Mouse (Mus musculus) erythroblast, embryonic 14.5 days (primary cell): ENCODE data around the gene Med15. TPM values are rescaled to one million over a fixed set of nuclear protein-coding genes. Genes with fewer than 3 reads are reported as not detected.

Experiments used
- H3K27me3 ChIP-seq: 2 replicates; pipeline ENCODE4 v1.6.1; 2012; ENCODE audit warnings: inconsistent platforms; ENCODE audit not compliant: control insufficient read depth
- H3K36me3 ChIP-seq: 2 replicates; pipeline ENCODE4 v1.6.1; 2012; ENCODE audit warnings: mild to moderate bottlenecking, inconsistent platforms; ENCODE audit not compliant: control insufficient read depth
- H3K4me1 ChIP-seq: 2 replicates; pipeline ENCODE4 v1.6.1; 2012; ENCODE audit warnings: inconsistent platforms; ENCODE audit not compliant: control insufficient read depth
- H3K4me3 ChIP-seq: replicated peaks from 2 replicates; pipeline ENCODE3; 2012; ENCODE audit warnings: moderate library complexity, mild to moderate bottlenecking, inconsistent platforms
- H3K9me3 ChIP-seq: 2 replicates; pipeline ENCODE4 v1.6.1; 2012; ENCODE audit warnings: low read length, inconsistent platforms, mixed read lengths; ENCODE audit not compliant: control insufficient read depth
- GATA1 ChIP-seq: IDR thresholded peaks from 2 replicates; pipeline ENCODE4 v1.6.1; 2012; ENCODE audit warnings: low read length, inconsistent platforms, mixed read lengths
- TAL1 ChIP-seq: IDR thresholded peaks from 3 replicates; pipeline ENCODE4 v1.6.1; 2012; ENCODE audit warnings: low read length, inconsistent platforms, mixed read lengths
- polyA plus RNA-seq: library from polyadenylated mRNA; stranded (reverse); fragments of >175 nt; gene quantifications from 2 replicates; pipeline ENCODE4 v1.2.3, GENCODE M21; 2012

The Med15 gene
- polyA plus RNA-seq, 1 experiment: 7.7 TPM

GRCm38 (mm10) chr16:17759813-17760321 lies 27.2 kb upstream of the Med15 start:
- peaks cover 2% of the 10 kb centered on the region; the same call in 1 of the 2 replicates for H3K36me3 ChIP-seq
- peaks cover 46% of the 10 kb centered on the region for H3K4me1 ChIP-seq
- TF ChIP-seq TAL1: no peak
- no peak for TF ChIP-seq GATA1
- peaks cover 37% of the 10 kb centered on the region for H3K27me3 ChIP-seq
- H3K9me3 ChIP-seq: peaks cover 4% of the 10 kb centered on the region; the same call in 1 of the 2 replicates
- H3K4me3 ChIP-seq: peak overlapping the region; percentile 65

GRCm38 (mm10) chr16:17759344-17759773 lies 26.7 kb upstream of the Med15 start, which contains the start of gene Klhl22:
Gene Klhl22, plus strand, starts transcription at chr16:17759618.
- Histone ChIP-seq H3K36me3 (peaks cover 1% of the 10 kb centered on the region; the same call in 1 of the 2 replicates), H3K4me1 (peaks cover 44% of the 10 kb centered on the region), H3K4me3 (peak within 1 kb of the TSS; percentile 65), H3K27me3 (peaks cover 37% of the 10 kb centered on the region), H3K9me3 (peaks cover 4% of the 10 kb centered on the region; the same call in 1 of the 2 replicates)
- TF ChIP-seq TAL1: no peak
- no peak for TF ChIP-seq GATA1

DNA sequence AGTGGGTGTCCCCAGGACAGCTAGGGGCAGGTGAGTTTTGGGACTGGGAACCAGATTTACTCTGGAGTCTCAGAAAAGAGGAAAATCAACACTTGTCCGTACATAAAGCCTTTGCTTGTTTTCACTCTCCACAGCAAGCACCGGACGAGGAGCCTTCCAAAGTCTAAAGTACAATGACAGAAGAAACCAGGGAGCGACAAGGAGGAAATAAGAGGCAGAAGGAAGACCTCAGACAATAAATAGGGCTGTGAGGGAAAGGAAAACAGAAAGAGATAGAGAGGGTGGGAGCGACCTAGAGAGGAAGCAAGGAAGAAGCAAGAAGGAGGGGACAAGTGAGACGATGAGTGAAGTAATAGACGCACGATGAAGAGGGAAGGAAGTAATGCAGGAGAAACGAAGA lies 26.2 kb upstream of the Med15 start:
- H3K9me3 ChIP-seq: peaks cover 4% of the 10 kb centered on the region; the same call in 1 of the 2 replicates
- peaks cover 37% of the 10 kb centered on the region for H3K27me3 ChIP-seq
- TF ChIP-seq TAL1 (no peak), GATA1 (no peak)
- H3K4me1 ChIP-seq: peaks cover 39% of the 10 kb centered on the region
- H3K4me3 ChIP-seq: peak overlapping the region; percentile 65
- H3K36me3 ChIP-seq: no peaks in the 10 kb centered on the region; the same call in 1 of the 2 replicates

DNA sequence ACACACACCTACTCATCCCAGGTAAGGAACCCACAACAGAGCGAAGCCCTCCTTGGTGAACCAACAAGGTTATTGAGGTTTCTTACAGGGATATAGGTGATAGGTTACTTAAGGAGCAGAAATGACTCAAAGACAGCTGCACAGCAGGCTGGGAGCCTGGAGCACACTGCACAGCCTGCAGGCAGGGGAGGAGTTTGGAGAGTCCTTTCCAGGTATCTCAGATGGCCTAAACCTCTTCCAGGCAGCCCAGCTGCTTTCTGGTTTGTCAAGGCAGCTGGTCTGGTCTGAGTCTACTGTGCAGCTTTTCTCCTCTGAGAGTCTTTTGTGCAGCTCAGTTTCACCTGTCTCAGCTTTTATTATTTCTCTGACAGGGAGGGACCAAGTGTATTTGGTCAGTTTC lies 25.1 kb upstream of the Med15 start:
- TF ChIP-seq TAL1 (no peak), GATA1 (no peak)
- H3K4me3 ChIP-seq: no peak overlapping the region
- H3K27me3 ChIP-seq: peaks cover 37% of the 10 kb centered on the region
- H3K4me1 ChIP-seq: peaks cover 35% of the 10 kb centered on the region
- peaks cover 4% of the 10 kb centered on the region; the same call in 1 of the 2 replicates for H3K9me3 ChIP-seq
- no peaks in the 10 kb centered on the region; the same call in 1 of the 2 replicates for H3K36me3 ChIP-seq

- TF ChIP-seq TAL1: no peak
- no peak overlapping the region for H3K4me3 ChIP-seq
- H3K36me3 ChIP-seq: no peaks in the 10 kb centered on the region
- peaks cover under 1% of the 10 kb centered on the region; the same call in 1 of the 2 replicates for H3K4me1 ChIP-seq
- H3K27me3 ChIP-seq: peaks cover 18% of the 10 kb centered on the region
- no peaks in the 10 kb centered on the region for H3K9me3 ChIP-seq
These were observed 21.0 kb upstream of the Med15 start for GRCm38 (mm10) chr16:17753686-17754085.

GRCm38 (mm10) chr16:17753001-17753400 lies 20.3 kb upstream of the Med15 start:
- TF ChIP-seq GATA1 (no peak), TAL1 (no peak)
- no peaks in the 10 kb centered on the region for H3K36me3 ChIP-seq
- H3K4me1 ChIP-seq: no peaks in the 10 kb centered on the region
- H3K4me3 ChIP-seq: no peak overlapping the region
- H3K9me3 ChIP-seq: no peaks in the 10 kb centered on the region
- H3K27me3 ChIP-seq: peaks cover 17% of the 10 kb centered on the region

GRCm38 (mm10) chr16:17745067-17745466 lies 12.4 kb upstream of the Med15 start:
- H3K9me3 ChIP-seq: peaks cover 4% of the 10 kb centered on the region; the same call in 1 of the 2 replicates
- TF ChIP-seq GATA1 (no peak), TAL1 (no peak)
- no peaks in the 10 kb centered on the region for H3K4me1 ChIP-seq
- H3K36me3 ChIP-seq: no peaks in the 10 kb centered on the region
- H3K4me3 ChIP-seq: no peak overlapping the region
- peaks cover 8% of the 10 kb centered on the region for H3K27me3 ChIP-seq

- no peak for TF ChIP-seq GATA1
- TF ChIP-seq TAL1: no peak
- Histone ChIP-seq H3K9me3 (peaks cover 4% of the 10 kb centered on the region; the same call in 1 of the 2 replicates), H3K4me1 (peaks cover under 1% of the 10 kb centered on the region), H3K36me3 (no peaks in the 10 kb centered on the region), H3K4me3 (no peak overlapping the region), H3K27me3 (peaks cover 8% of the 10 kb centered on the region; the same call in 1 of the 2 replicates)
These were observed 11.8 kb upstream of the Med15 start for GRCm38 (mm10) chr16:17744536-17744935.

- H3K4me1 ChIP-seq: peaks cover 3% of the 10 kb centered on the region
- no peak overlapping the region for H3K4me3 ChIP-seq
- H3K36me3 ChIP-seq: no peaks in the 10 kb centered on the region
- no peak for TF ChIP-seq TAL1
- TF ChIP-seq GATA1: no peak
- H3K9me3 ChIP-seq: peaks cover 4% of the 10 kb centered on the region; the same call in 1 of the 2 replicates
- peaks cover 7% of the 10 kb centered on the region; the same call in 1 of the 2 replicates for H3K27me3 ChIP-seq
These were observed 10.6 kb upstream of the Med15 start for GRCm38 (mm10) chr16:17743279-17743678.

DNA sequence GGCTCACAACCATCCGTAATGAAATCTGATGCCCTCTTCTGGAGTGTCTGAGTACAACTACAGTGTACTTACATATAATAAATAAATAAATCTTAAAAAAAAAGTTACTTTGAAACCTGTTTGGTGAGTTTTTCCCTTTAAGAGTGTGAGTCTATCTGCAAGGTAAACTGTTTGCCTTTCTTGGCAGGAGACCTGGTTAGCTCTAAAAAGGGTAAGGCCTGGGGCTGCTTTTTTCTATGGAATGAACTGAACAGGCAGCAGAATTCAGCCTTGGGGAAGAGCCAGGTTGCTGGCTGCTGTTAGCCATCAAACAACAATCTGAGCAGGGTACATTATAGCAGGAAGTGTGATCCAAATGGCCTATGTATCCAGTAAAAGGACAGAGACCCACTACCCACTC lies 10.1 kb upstream of the Med15 start:
- TF ChIP-seq TAL1: no peak
- TF ChIP-seq GATA1: no peak
- Histone ChIP-seq H3K9me3 (peaks cover 4% of the 10 kb centered on the region; the same call in 1 of the 2 replicates), H3K27me3 (peaks cover 5% of the 10 kb centered on the region; the same call in 1 of the 2 replicates)

More for the DNA sequence above, 10.1 kb upstream of the Med15 start:
- Histone ChIP-seq H3K4me1 (peaks cover 3% of the 10 kb centered on the region), H3K36me3 (no peaks in the 10 kb centered on the region), H3K4me3 (no peak overlapping the region)
